Mouse (Mus musculus) kidney, embryonic 14.5 days (tissue): Measurements from ENCODE around the gene Trim28. TPM values are rescaled to one million over a fixed set of nuclear protein-coding genes. Genes with fewer than 3 reads are reported as not detected.
"Not testable (repeated sequence)": the region's sequence is repeated elsewhere in the genome, so short reads cannot be mapped to it uniquely, and the experiment has no call there.

Source experiments
- ATAC-seq: fragments of 200-750 bp; cut with Nextera tagmentation; 2 replicates; pipeline ENCODE4 v1.8.0; 2017; ENCODE audit warnings: moderate number of reproducible peaks, mild to moderate bottlenecking, moderate TSS enrichment, moderate library complexity; ENCODE audit not compliant: low FRiP score, low TSS enrichment
- H3K27ac ChIP-seq: fragments of 300-500 bp; sonication (generic); 2 replicates; pipeline ENCODE4 v1.5.1; 2014; ENCODE audit warnings: low read depth, mild to moderate bottlenecking, low read length, moderate library complexity, mixed read lengths
- H3K27me3 ChIP-seq: fragments of 300-500 bp; sonication (generic); 2 replicates; pipeline ENCODE4 v1.6.1; 2014; ENCODE audit warnings: mild to moderate bottlenecking, low read length; ENCODE audit not compliant: control insufficient read depth, insufficient read depth
- H3K36me3 ChIP-seq: fragments of 300-500 bp; sonication (generic); 2 replicates; pipeline ENCODE4 v1.6.1; 2014; ENCODE audit warnings: low read length, mixed read lengths; ENCODE audit not compliant: control insufficient read depth, insufficient read depth
- H3K4me1 ChIP-seq: fragments of 300-500 bp; sonication (generic); 2 replicates; pipeline ENCODE4 v1.6.1; 2014; ENCODE audit warnings: low read length, mixed read lengths; ENCODE audit not compliant: control insufficient read depth, insufficient read depth
- H3K4me2 ChIP-seq: fragments of 300-500 bp; sonication (generic); replicated peaks from 2 replicates; pipeline ENCODE4 v1.6.1; 2014; ENCODE audit warnings: low read depth, mild to moderate bottlenecking, low read length
- H3K4me3 ChIP-seq: fragments of 300-500 bp; sonication (generic); 2 replicates; pipeline ENCODE4 v1.5.1; 2014; ENCODE audit warnings: mild to moderate bottlenecking, low read length
- H3K9ac ChIP-seq: fragments of 300-500 bp; sonication (generic); 2 replicates; pipeline ENCODE4 v1.6.1; 2014; ENCODE audit warnings: low read depth, mild to moderate bottlenecking, low read length, moderate library complexity
- H3K9me3 ChIP-seq: fragments of 300-500 bp; sonication (generic); 2 replicates; pipeline ENCODE4 v1.6.1; 2016; ENCODE audit warnings: low read length; ENCODE audit not compliant: control insufficient read depth
- WGBS: fragments of 180-500 bp; shearing (Covaris S2); extraction: QIAGEN DNeasy Blood & Tissue Kit; methylation state at CpG from one replicate; pipeline ENCODE4 v1.1.7; 2014; 5-methylcytosine and 5-hydroxymethylcytosine counted together
- polyA plus RNA-seq: library from polyadenylated mRNA; unstranded; fragments of >200 nt; fragmentation: Nextera tagmentation; extraction: Ambion mirVana; gene quantifications from 2 replicates; pipeline ENCODE4 v1.2.1, GENCODE M21; 2014

The Trim28 gene
- polyA plus RNA-seq, 1 experiment from 2014 or later: 514 TPM

DNA sequence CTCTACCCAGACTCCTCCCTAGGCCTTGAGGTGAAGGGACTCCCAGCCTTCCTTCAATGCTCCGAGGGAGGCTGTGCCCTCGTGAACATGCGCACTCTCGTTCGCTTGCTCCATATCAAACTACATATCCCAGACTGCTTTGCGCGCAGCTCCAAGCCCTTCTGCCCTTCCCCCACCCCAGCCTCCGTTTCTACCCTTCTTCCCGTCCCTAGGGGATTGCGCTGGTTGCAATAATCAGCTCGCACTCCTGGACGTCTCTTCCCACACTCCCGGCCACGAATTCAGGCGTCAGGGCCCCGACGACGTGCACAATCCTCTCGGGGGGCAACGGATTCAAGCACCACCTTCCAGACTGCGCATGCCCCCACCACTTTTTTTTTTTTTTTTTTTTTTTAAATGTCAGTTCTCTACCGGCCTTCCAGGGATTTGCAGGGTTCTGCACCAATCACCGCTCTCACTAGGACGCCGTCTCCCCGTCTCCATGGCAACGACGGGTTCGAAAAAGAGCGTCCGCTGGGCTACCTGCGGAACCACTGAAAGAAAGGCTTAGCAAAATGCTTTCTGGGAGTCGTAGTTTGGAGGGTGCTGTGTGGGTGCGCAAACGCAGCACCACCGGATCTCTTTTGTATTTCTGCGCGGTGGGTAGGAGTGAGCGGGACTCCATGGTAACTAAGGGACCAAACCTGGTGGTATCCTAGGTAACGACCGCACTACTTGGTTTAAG lies 55.5 kb downstream of the Trim28 start, which contains the start of gene Mzf1:
Gene Mzf1 (minus strand): TSS at position 478 of the 724 bp plus-strand sequence.
- Histone ChIP-seq H3K4me2 (peak within 1 kb of the TSS; percentile 55), H3K9ac (peak within 1 kb of the TSS; percentile 70), H3K4me1 (no peaks in the 10 kb centered on the region), H3K36me3 (no peaks in the 10 kb centered on the region), H3K27me3 (no peaks in the 10 kb centered on the region), H3K9me3 (no peaks in the 10 kb centered on the region), H3K4me3 (peak within 1 kb of the TSS; percentile 63), H3K27ac (peak within 1 kb of the TSS; percentile 76; the same call in 1 of the 2 replicates)
- WGBS: 0% methylated on average over 41 of the region's 41 CpGs
- peak; percentile 94 for ATAC-seq

DNA sequence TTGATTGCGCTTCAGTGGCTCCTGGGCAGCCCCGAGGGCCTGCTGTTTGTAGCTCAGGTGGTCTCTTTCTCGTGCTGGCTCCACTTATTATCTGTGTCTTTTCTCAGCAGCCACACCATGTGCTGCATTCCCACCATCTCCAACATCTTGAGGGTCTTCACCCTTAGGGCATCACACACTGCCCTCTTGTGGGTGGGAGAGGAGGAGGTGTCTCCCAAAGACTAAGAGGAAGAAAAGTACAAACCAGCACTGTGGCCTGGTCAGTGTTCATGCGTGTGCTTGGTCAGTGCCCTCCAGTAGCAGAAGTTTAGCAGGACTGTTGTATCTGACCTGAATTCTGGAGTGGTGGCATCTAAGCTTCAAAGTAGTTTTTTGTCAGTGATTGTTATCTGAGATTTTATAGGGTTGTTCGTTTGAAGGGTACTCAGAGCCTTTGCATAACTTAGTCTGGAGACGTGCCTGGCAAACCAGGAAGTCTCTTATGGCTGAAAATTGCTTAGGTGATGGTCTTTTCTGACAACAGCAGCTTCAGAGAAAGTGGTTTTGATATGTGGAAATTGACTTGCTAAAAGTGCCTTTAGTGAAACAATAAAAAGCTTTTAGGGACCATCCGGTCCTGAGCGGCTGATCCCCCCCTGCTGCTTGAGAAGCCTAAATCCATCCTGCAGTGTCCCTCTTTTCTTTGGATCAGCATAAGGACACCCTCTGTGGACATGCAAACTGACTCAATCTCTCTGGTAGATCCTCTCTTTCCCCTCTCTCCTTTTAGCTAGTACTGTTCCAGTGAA lies 58.2 kb downstream of the Trim28 start:
- Histone ChIP-seq H3K27me3 (no peaks in the 10 kb centered on the region), H3K4me2 (no peak overlapping the region), H3K9ac (no peak overlapping the region), H3K4me1 (no peaks in the 10 kb centered on the region), H3K36me3 (no peaks in the 10 kb centered on the region), H3K27ac (no peak overlapping the region), H3K9me3 (no peaks in the 10 kb centered on the region), H3K4me3 (no peak overlapping the region)
- 54% methylated on average over 8 of the region's 8 CpGs for WGBS
- ATAC-seq: no peak

DNA sequence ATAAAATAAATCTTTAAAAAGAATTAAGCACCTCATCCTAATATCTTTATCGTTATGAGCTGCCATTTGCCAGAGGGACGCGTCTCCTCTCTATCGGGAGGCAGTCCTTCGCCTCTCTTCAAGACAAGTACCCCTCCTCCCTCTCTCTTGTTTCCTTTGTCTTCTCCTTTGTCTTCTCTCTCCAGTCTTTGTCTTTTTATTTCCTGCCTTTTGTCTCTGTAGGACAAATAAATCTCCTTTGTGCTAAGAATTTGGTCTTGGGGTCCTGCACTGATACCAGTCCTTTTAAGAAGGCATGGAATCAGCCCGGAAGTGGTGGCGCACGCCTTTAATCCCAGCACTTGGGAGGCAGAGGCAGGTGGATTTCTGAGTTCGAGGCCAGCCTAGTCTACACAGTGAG lies 60.6 kb downstream of the Trim28 start:
- H3K4me3 ChIP-seq: no peak overlapping the region
- no peaks in the 10 kb centered on the region for H3K4me1 ChIP-seq
- H3K4me2 ChIP-seq: no peak overlapping the region
- ATAC-seq: no peak
- H3K36me3 ChIP-seq: no peaks in the 10 kb centered on the region
- 89% methylated on average over 9 of the region's 9 CpGs for WGBS
- no peak overlapping the region for H3K27ac ChIP-seq
- H3K9me3 ChIP-seq: no peaks in the 10 kb centered on the region
- no peak overlapping the region for H3K9ac ChIP-seq
- no peaks in the 10 kb centered on the region for H3K27me3 ChIP-seq

- not testable (repeated sequence) for ATAC-seq, H3K4me3 ChIP-seq, H3K36me3 ChIP-seq, H3K9me3 ChIP-seq, H3K9ac ChIP-seq, H3K27me3 ChIP-seq, H3K27ac ChIP-seq, H3K4me2 ChIP-seq, H3K4me1 ChIP-seq
- WGBS: 27% methylated on average over 1 of the region's 2 CpGs
These were observed 64.5 kb downstream of the Trim28 start for GRCm38 (mm10) chr7:13063399-13063798.

DNA sequence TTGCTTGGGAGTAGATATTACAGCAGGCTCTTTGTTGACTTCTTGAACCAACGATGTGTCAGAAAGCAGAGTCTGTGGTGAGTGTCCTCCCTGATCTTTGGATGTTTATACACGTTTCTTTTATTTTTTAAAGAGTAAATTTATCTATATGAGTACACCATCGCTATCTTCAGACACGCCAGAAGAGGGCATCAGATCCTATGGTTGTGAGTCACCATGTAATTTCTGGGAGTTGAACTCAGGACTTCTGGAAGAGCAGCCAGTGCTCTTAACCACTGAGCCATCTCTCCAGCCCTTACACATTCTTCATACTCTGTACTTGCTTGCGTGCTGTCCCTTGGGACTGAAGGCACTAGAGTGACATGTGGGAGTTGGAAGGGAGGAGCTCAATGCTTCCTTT lies 73.4 kb downstream of the Trim28 start:
- WGBS: 62% methylated on average over 5 of the region's 5 CpGs
- Histone ChIP-seq H3K9me3 (no peaks in the 10 kb centered on the region), H3K4me1 (no peaks in the 10 kb centered on the region), H3K27me3 (no peaks in the 10 kb centered on the region), H3K27ac (no peak overlapping the region), H3K9ac (no peak overlapping the region), H3K4me3 (no peak overlapping the region), H3K4me2 (no peak overlapping the region), H3K36me3 (no peaks in the 10 kb centered on the region)
- ATAC-seq: no peak

Other genes starting within 250 kb of the Trim28 start
- gene Zscan18, start 195.5 kb upstream of the Trim28 start, polyA plus RNA-seq: 6.1 and 9.3 TPM in 2 replicates
- 18.5 and 19.8 TPM in 2 replicates for gene Zfp329, start 180.3 kb upstream of the Trim28 start, polyA plus RNA-seq
- gene Zfp110, start 164.4 kb upstream of the Trim28 start, polyA plus RNA-seq: 20.9 and 33.2 TPM in 2 replicates
- 4.0 and 4.5 TPM in 2 replicates for gene Zfp128, start 117.9 kb upstream of the Trim28 start, polyA plus RNA-seq
- 17.7 and 22.1 TPM in 2 replicates for gene Zscan22, start 101.3 kb upstream of the Trim28 start, polyA plus RNA-seq
- gene Rps5, start 76.8 kb upstream of the Trim28 start, polyA plus RNA-seq: 1,360 and 1,560 TPM in 2 replicates
- gene Rnf225, start 71.7 kb upstream of the Trim28 start, polyA plus RNA-seq: 0.47 and 0.76 TPM in 2 replicates
- 6.9 and 9.3 TPM in 2 replicates for gene Zfp324, start 33.3 kb upstream of the Trim28 start, polyA plus RNA-seq
- gene Zfp446, start 21.3 kb upstream of the Trim28 start, polyA plus RNA-seq: 6.2 and 10.7 TPM in 2 replicates
- not detected in 2 replicates for gene Slc27a5, start 922 bp upstream of the Trim28 start, polyA plus RNA-seq
- gene Zbtb45, start 10.9 kb downstream of the Trim28 start, polyA plus RNA-seq: 19.8 and 29.6 TPM in 2 replicates
- gene Chmp2a, start 35.7 kb downstream of the Trim28 start, polyA plus RNA-seq: 148 and 165 TPM in 2 replicates
- 156 and 199 TPM in 2 replicates for gene Ube2m, start 39.2 kb downstream of the Trim28 start, polyA plus RNA-seq
- gene Mzf1, start 55.6 kb downstream of the Trim28 start, polyA plus RNA-seq: 2.4 and 3.2 TPM in 2 replicates
- not detected in 2 replicates for gene Vmn1r85, start 96.1 kb downstream of the Trim28 start, polyA plus RNA-seq
- gene Vmn1r86, start 120.8 kb downstream of the Trim28 start, polyA plus RNA-seq: not detected in 2 replicates
- gene Vmn1r87, start 141.0 kb downstream of the Trim28 start, polyA plus RNA-seq: not detected in 2 replicates
- not detected in 2 replicates for gene Vmn1r88, start 160.5 kb downstream of the Trim28 start, polyA plus RNA-seq
- not detected in 2 replicates for gene Vmn1r89, start 213.9 kb downstream of the Trim28 start, polyA plus RNA-seq